17 mouse cellular contexts compared by ENCODE assay signal in the genomic region with DNA sequence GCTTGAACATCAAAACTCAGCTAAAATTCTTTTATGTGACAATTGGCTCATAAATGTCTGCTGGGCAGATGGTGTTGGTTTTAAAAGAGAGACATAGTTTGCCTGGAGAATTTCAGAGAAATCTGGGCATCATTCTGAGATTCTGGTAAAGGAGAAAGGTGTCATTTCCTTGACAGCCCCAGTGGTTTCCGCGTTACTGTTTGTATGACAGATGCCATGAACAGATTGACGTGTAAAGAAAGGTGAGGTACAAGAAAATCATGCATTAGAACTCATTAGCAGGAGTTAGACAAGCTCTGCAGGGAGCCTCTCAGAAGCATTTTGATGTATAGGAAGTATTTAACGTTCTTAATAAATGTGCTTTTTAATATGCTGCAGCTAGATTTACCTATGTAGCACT.
"Had no signal": no experiment of that assay in that cellular context is flagged by ENCODE, and none has a peak within 500 bp of the region (broad histone marks: within the 10 kb centered on the region; RNA-seq: fewer than 3 reads in every experiment).

No protein-coding gene starts in this region.

- H3K27ac ChIP-seq: kidney, postnatal 0 days; left cerebral cortex, adult 2 months; liver, embryonic 13.5 days; macrophage; midbrain, embryonic 15.5 days; neural tube, embryonic 13.5 days; stomach, embryonic 15.5 days had no signal

- H3K27me3 ChIP-seq: liver, embryonic 13.5 days; midbrain, embryonic 15.5 days; neural tube, embryonic 13.5 days; stomach, embryonic 15.5 days had no signal

- ATAC-seq: midbrain, embryonic 15.5 days had no signal

- H3K4me1 ChIP-seq: liver, embryonic 13.5 days; midbrain, embryonic 15.5 days; neural tube, embryonic 13.5 days; stomach, embryonic 15.5 days had no signal

- DNase-seq: kidney, postnatal 36 days; layer of hippocampus, postnatal 36 days; liver, embryonic 13.5 days; lung, adult 2 months; retina, postnatal 1 day; right cerebral cortex, postnatal 25 days; spleen, adult 18-20 months; thymus, adult 18-20 months; thymus, postnatal 14 days; thymus, postnatal 4 days had no signal

- H3K4me2 ChIP-seq: liver, embryonic 13.5 days; midbrain, embryonic 15.5 days; neural tube, embryonic 13.5 days; stomach, embryonic 15.5 days had no signal

- H3K36me3 ChIP-seq: liver, embryonic 13.5 days; midbrain, embryonic 15.5 days; neural tube, embryonic 13.5 days; stomach, embryonic 15.5 days had no signal

- H3K9me3 ChIP-seq: liver, embryonic 13.5 days; midbrain, embryonic 15.5 days; neural tube, embryonic 13.5 days; stomach, embryonic 15.5 days had no signal

- H3K4me3 ChIP-seq: left cerebral cortex, adult 2 months; liver, embryonic 13.5 days; midbrain, embryonic 15.5 days; myocyte; neural tube, embryonic 13.5 days; stomach, embryonic 15.5 days had no signal

- H3K9ac ChIP-seq: liver, embryonic 13.5 days; midbrain, embryonic 15.5 days; neural tube, embryonic 13.5 days; stomach, embryonic 15.5 days had no signal
